Mouse (Mus musculus) intestine, embryonic 14.5 days (tissue): Measurements from ENCODE around the gene Bcl10. TPM values are rescaled to one million over a fixed set of nuclear protein-coding genes. Genes with fewer than 3 reads are reported as not detected.
"Not testable (repeated sequence)": the region's sequence is repeated elsewhere in the genome, so short reads cannot be mapped to it uniquely, and the experiment has no call there.

ENCODE experiments used
- ATAC-seq: fragments of 200-750 bp; cut with Nextera tagmentation; replicated peaks from 2 replicates; pipeline ENCODE4 v1.8.0; 2017; ENCODE audit warnings: low read depth, moderate number of reproducible peaks, moderate TSS enrichment, moderate library complexity; ENCODE audit not compliant: low FRiP score, low TSS enrichment
- DNase-seq: peaks from one replicate; pipeline ENCODE4 v3.0.0-alpha.2; 2018; ENCODE audit warnings: low spot score
- H3K27ac ChIP-seq: fragments of 300-500 bp; sonication (generic); 2 replicates; pipeline ENCODE4 v1.5.1; 2014; ENCODE audit warnings: low read depth, mild to moderate bottlenecking, control low read depth
- H3K27me3 ChIP-seq: fragments of 300-500 bp; sonication (generic); replicated peaks from 2 replicates; pipeline ENCODE4 v1.6.1; 2014; ENCODE audit warnings: low read length, control low read depth; ENCODE audit not compliant: control insufficient read depth, insufficient read depth
- H3K36me3 ChIP-seq: fragments of 300-500 bp; sonication (generic); 2 replicates; pipeline ENCODE4 v1.6.1; 2014; ENCODE audit warnings: low read length, control low read depth; ENCODE audit not compliant: control insufficient read depth, insufficient read depth
- H3K4me1 ChIP-seq: fragments of 300-500 bp; sonication (generic); replicated peaks from 2 replicates; pipeline ENCODE4 v1.6.1; 2014; ENCODE audit warnings: low read length, control low read depth, mixed read lengths; ENCODE audit not compliant: control insufficient read depth, insufficient read depth
- H3K4me2 ChIP-seq: fragments of 300-500 bp; sonication (generic); 2 replicates; pipeline ENCODE4 v1.6.1; 2014; ENCODE audit warnings: low read length
- H3K4me3 ChIP-seq: fragments of 300-500 bp; sonication (generic); 2 replicates; pipeline ENCODE4 v1.5.1; 2014; ENCODE audit warnings: low read depth, low read length, control low read depth, mixed read lengths
- H3K9ac ChIP-seq: fragments of 300-500 bp; sonication (generic); 2 replicates; pipeline ENCODE4 v1.6.1; 2014; ENCODE audit warnings: mild to moderate bottlenecking, low read length
- H3K9me3 ChIP-seq: fragments of 300-500 bp; sonication (generic); 2 replicates; pipeline ENCODE4 v1.6.1; 2016; ENCODE audit warnings: low read length, control low read depth; ENCODE audit not compliant: control insufficient read depth
- WGBS: fragments of 180-500 bp; shearing (Covaris S2); extraction: QIAGEN DNeasy Blood & Tissue Kit; methylation state at CpG from one replicate; pipeline ENCODE4 v1.1.7; 2014; 5-methylcytosine and 5-hydroxymethylcytosine counted together
- polyA plus RNA-seq: library from polyadenylated mRNA; unstranded; fragments of >200 nt; fragmentation: Nextera tagmentation; extraction: Ambion mirVana; gene quantifications from 2 replicates; pipeline ENCODE4 v1.2.1, GENCODE M21; 2014

Bcl10 gene
- polyA plus RNA-seq, 1 experiment from 2014 or later: 53.5 TPM

- H3K9me3 ChIP-seq, DNase-seq, H3K27ac ChIP-seq, H3K36me3 ChIP-seq, H3K9ac ChIP-seq, H3K27me3 ChIP-seq, H3K4me2 ChIP-seq, H3K4me3 ChIP-seq, ATAC-seq: not testable (repeated sequence)
- H3K4me1 ChIP-seq: peaks cover 20% of the 10 kb centered on the region
- WGBS: 78% methylated on average over 3 of the region's 3 CpGs
These were observed 43.0 kb downstream of the Bcl10 start for GRCm38 (mm10) chr3:145965583-145965982.

DNA sequence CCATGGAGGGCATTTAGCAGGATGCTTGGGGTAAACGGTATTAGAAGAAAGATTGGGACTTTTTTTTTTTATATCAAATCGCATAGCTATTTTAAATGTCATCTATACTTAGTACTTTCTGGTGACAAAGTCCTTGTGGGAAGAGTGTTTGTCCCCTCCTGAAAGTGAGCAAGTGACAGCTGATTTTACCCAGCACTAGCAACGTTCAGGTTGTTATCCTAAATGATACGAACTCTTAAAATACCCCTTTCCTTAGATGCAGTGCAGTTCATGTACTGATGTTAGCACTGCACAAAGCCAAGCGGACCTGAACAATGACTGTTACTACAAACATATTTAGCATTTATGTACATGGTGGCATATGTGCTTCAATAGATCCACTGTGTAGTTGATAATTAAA, 44.2 kb downstream of the Bcl10 start:
- 85% methylated on average over 5 of the region's 5 CpGs for WGBS
- peaks cover 20% of the 10 kb centered on the region for H3K4me1 ChIP-seq
- H3K27ac ChIP-seq: no peak overlapping the region
- no peaks in the 10 kb centered on the region for H3K9me3 ChIP-seq
- no peak overlapping the region for H3K9ac ChIP-seq
- no peaks in the 10 kb centered on the region for H3K36me3 ChIP-seq
- no peak for DNase-seq
- H3K4me3 ChIP-seq: no peak overlapping the region
- no peak for ATAC-seq
- H3K27me3 ChIP-seq: peaks cover 5% of the 10 kb centered on the region; the same call in 1 of the 2 replicates
- H3K4me2 ChIP-seq: no peak overlapping the region

DNA sequence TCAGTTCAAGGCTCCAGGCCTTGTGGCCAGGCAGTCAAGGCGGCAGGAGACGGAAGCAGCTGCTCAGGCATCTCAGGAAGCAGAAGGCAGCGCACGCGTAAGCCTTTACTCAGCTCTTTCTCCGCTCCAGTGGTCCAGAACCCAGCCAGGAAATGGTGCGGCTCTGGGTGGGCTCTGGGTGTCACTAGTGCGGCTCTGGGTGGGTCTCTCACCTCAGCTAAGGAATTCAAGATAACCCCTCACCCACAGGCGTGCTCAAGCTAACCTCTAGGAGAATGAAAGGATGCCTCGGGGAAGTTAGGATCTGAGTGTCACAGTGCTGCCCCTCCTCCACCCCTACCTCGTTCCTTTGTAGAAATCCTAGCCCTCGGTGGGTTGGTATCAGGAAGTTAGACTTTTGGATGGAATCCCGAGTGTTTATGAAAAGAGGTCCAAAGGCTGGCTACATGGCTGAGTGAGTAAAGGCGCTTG, 46.5 kb downstream of the Bcl10 start:
- Histone ChIP-seq H3K27me3 (no peaks in the 10 kb centered on the region), H3K4me1 (peaks cover 6% of the 10 kb centered on the region), H3K4me3 (no peak overlapping the region), H3K36me3 (no peaks in the 10 kb centered on the region), H3K9ac (no peak overlapping the region), H3K4me2 (no peak overlapping the region), H3K27ac (no peak overlapping the region), H3K9me3 (0 out of 2 replicates have a peak, but pooled peaks cover 2% of the 10 kb centered on the region)
- DNase-seq (no peak), ATAC-seq (no peak)
- WGBS: 55% methylated on average over 14 of the region's 14 CpGs

DNA sequence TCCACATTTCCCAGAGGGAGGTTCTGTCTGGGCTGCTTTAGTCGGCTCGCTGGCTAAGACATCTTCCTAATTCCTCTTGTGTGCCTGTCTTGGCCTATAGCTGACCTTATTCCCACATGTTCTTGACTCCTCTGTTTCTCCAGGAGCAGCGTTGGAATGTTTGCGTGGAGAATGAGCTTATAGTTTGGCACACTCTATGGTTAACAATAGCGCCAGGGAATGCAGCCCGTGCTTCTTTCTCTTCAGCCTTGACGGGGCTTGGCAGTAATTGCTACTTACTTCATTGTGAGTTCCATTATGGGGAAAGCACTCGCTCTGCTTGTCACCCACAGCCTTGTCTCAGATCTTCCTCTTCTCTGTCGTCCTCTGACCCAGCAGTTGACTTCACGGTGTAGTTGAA, 48.9 kb downstream of the Bcl10 start:
- ATAC-seq (no peak), DNase-seq (no peak)
- H3K4me1 ChIP-seq: no peaks in the 10 kb centered on the region
- H3K9ac ChIP-seq: no peak overlapping the region
- 82% methylated on average over 10 of the region's 10 CpGs for WGBS
- H3K4me3 ChIP-seq: no peak overlapping the region
- H3K27ac ChIP-seq: no peak overlapping the region
- H3K36me3 ChIP-seq: no peaks in the 10 kb centered on the region
- no peaks in the 10 kb centered on the region for H3K27me3 ChIP-seq
- 0 out of 2 replicates have a peak, but pooled peaks cover 3% of the 10 kb centered on the region for H3K9me3 ChIP-seq
- H3K4me2 ChIP-seq: no peak overlapping the region

DNA sequence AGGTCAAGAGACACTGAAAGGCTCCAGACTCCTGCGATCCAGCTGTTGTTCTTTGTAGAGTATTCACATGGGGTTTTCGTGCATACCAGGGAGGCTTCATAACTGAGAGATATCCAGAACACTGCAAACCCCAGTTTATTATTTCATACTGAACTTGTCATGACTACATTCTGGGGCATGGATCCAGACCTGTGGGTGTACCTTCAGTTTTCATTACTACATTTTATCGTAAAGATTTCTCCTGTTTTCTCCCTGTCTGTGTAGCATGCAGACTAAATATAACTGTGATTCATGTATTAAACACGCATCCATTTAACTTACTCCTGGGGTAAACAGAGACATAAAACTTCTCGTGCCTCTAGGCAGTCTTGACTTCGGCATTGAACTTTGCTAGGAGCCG, 52.4 kb downstream of the Bcl10 start:
- Histone ChIP-seq H3K4me1 (no peaks in the 10 kb centered on the region), H3K36me3 (no peaks in the 10 kb centered on the region), H3K9me3 (0 out of 2 replicates have a peak, but pooled peaks cover 3% of the 10 kb centered on the region), H3K4me2 (no peak overlapping the region), H3K27me3 (no peaks in the 10 kb centered on the region), H3K4me3 (no peak overlapping the region), H3K9ac (no peak overlapping the region), H3K27ac (no peak overlapping the region)
- ATAC-seq (no peak), DNase-seq (no peak)
- 79% methylated on average over 7 of the region's 7 CpGs for WGBS

Other genes starting within 250 kb of the Bcl10 start
- 45.3 and 46.9 TPM in 2 replicates for gene Ddah1, start 164.1 kb upstream of the Bcl10 start, polyA plus RNA-seq
- 46.2 and 50.7 TPM in 2 replicates for gene 2410004B18Rik, start 15.2 kb downstream of the Bcl10 start, polyA plus RNA-seq
- gene Syde2, start 65.1 kb downstream of the Bcl10 start, polyA plus RNA-seq: 3.9 TPM in 2 replicates
- gene Wdr63, start 185.3 kb downstream of the Bcl10 start, polyA plus RNA-seq: 0.17 TPM in 1 of 2 replicates, not detected in the other
- 5.8 and 7.1 TPM in 2 replicates for gene Mcoln3, start 194.6 kb downstream of the Bcl10 start, polyA plus RNA-seq
- gene Mcoln2, start 227.0 kb downstream of the Bcl10 start, polyA plus RNA-seq: 4.1 and 4.2 TPM in 2 replicates